14 mouse cellular contexts compared by ENCODE assay signal in the genomic region with DNA sequence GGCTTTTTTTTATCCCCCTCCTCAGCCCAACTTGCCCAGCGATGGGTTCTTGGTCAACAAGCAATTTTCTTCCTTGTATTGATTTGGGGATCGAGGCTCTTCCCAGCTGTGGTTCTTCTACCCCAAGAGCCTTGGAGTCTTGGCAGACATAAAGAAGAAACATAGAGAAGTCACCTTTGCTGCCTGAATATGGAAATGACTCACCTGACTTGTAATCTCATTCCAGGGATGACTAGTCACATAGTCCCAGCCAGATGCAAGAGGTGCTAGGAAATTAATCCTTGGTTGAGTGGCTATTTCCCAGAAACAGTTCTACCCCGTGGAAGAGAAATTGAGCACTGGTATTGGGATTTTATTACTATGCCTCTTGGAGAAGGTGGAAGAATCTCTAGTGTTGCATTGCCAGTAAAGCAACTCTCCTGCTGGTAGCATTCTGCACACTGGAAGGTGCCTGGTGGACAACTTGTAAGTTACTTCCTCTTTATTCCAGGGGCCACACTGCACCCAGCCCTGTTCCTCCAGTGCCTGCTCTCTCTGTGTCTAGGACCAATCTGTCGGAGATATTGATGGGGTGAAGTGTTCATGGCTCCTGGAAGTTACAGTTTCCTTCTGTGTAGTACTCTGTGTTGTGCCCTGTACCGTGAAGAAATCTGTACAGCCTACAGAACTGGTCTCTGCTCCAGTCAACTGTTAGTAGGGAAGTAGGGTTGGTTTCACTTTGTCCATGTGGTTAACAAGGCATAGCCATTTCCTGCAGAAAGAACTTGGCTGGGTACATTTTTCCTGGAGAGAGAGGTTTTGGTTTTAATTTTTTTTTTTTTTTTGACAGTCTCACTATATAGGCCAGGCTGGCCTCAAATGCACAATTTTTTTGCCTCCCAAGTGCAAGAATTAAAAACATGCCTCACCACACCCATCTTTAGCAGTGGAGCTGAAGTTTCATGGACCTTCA. TPM values are rescaled to one million over a fixed set of nuclear protein-coding genes. Genes with fewer than 3 reads are reported as not detected.
DNase-seq lines count a peak whose midpoint lies in the region; ATAC-seq lines count a peak whose summit lies in the region.
"Had no signal": no experiment of that assay in that cellular context is flagged by ENCODE, and none has a peak within 500 bp of the region (broad histone marks: within the 10 kb centered on the region; RNA-seq: fewer than 3 reads in every experiment).

No protein-coding gene starts in this region.

- no peaks in the 10 kb centered on the region for H3K36me3 ChIP-seq in embryonic facial prominence, embryonic 15.5 days
- H3K36me3 ChIP-seq in megakaryocyte, embryonic 14.5 days (replicated peaks; ENCODE audit: low read length) = peaks cover 3% of the 10 kb centered on the region
- H3K36me3 ChIP-seq: forebrain, embryonic 15.5 days; liver, embryonic 15.5 days; midbrain, embryonic 12.5 days had no signal

- H3K4me1 ChIP-seq in embryonic facial prominence, embryonic 15.5 days = peaks cover 38% of the 10 kb centered on the region
- H3K4me1 ChIP-seq in megakaryocyte, embryonic 14.5 days = peaks cover 74% of the 10 kb centered on the region
- H3K4me1 ChIP-seq: midbrain, embryonic 12.5 days had no signal

- H3K4me3 ChIP-seq in embryonic facial prominence, embryonic 15.5 days (replicated peaks) = no peak overlapping the region
- peak overlapping the region; percentile 89 for H3K4me3 ChIP-seq in megakaryocyte, embryonic 14.5 days (replicated peaks)
- H3K4me3 ChIP-seq: forebrain, embryonic 15.5 days; liver, embryonic 15.5 days; midbrain, embryonic 12.5 days had no signal

- H3K27me3 ChIP-seq in embryonic facial prominence, embryonic 15.5 days = no peaks in the 10 kb centered on the region
- H3K27me3 ChIP-seq in megakaryocyte, embryonic 14.5 days (replicated peaks) = no peaks in the 10 kb centered on the region
- H3K27me3 ChIP-seq: forebrain, embryonic 15.5 days; liver, embryonic 15.5 days; Patski had no signal

- H3K9ac ChIP-seq in embryonic facial prominence, embryonic 15.5 days = no peak overlapping the region
- H3K9ac ChIP-seq: forebrain, embryonic 15.5 days; liver, embryonic 15.5 days; midbrain, embryonic 12.5 days had no signal

- no peak for ATAC-seq in embryonic facial prominence, embryonic 15.5 days (ENCODE audit: insufficient number of reproducible peaks, low FRiP score, low TSS enrichment, low read depth)
- ATAC-seq: forebrain, embryonic 15.5 days; Patski had no signal

- no peak overlapping the region for H3K4me2 ChIP-seq in embryonic facial prominence, embryonic 15.5 days (replicated peaks)
- H3K4me2 ChIP-seq: forebrain, embryonic 15.5 days; liver, embryonic 15.5 days; midbrain, embryonic 12.5 days had no signal

- no peaks in the 10 kb centered on the region for H3K9me3 ChIP-seq in embryonic facial prominence, embryonic 15.5 days (replicated peaks)
- H3K9me3 ChIP-seq in megakaryocyte, embryonic 14.5 days = no peaks in the 10 kb centered on the region
- H3K9me3 ChIP-seq: forebrain, embryonic 15.5 days; liver, embryonic 15.5 days; midbrain, embryonic 12.5 days had no signal

- peak overlapping the region; percentile 65; the same call in 1 of the 2 replicates for H3K27ac ChIP-seq in embryonic facial prominence, embryonic 15.5 days (replicated peaks)
- H3K27ac ChIP-seq: forebrain, embryonic 15.5 days; liver, embryonic 15.5 days; midbrain, embryonic 12.5 days had no signal

- intact Hi-C loops in left cerebral cortex, postnatal 4 days (cut with DNase I) = no loop called here

- WGBS in embryonic facial prominence, embryonic 15.5 days = 72% methylated on average over 5 of the region's 5 CpGs

- peak; percentile 83 for DNase-seq in 416B (ENCODE audit: low read depth)
- peak; percentile 41 to 43 for DNase-seq in B cell, adult 2 months
- no peak for DNase-seq in layer of hippocampus, adult 11-12 months (ENCODE audit: low spot score)
- no peak for DNase-seq in left cerebral cortex, postnatal 4 days
- no peak for DNase-seq in urinary bladder, postnatal 36 days (ENCODE audit: low spot score in 2 of 2)
- DNase-seq: adrenal gland, postnatal 10 days; cerebellum, adult 2 months; gastrocnemius, postnatal 25 days had no signal

RNA-seq across cellular contexts. Expression of gene S100a10, which starts 2.7 kb away (rescaled TPM):
- 700 and 709 TPM in 2 replicates for polyA plus RNA-seq in embryonic facial prominence, embryonic 15.5 days (2015; fragmentation: Nextera tagmentation; extraction: Ambion mirVana)
- 22.4 and 116 TPM in 2 replicates for polyA plus RNA-seq in megakaryocyte, embryonic 14.5 days (2012; ENCODE audit: insufficient read depth, low replicate concordance)
- 100 to 1,000 TPM in 1 of 2 experiments, 10 to 100 TPM in 1; 94.7 to 100 TPM for total RNA-seq in left cerebral cortex, postnatal 4 days (2021)

RNA-seq across cellular contexts. Expression of gene S100a11, which starts 31.9 kb away (rescaled TPM):
- polyA plus RNA-seq in embryonic facial prominence, embryonic 15.5 days (2015; fragmentation: Nextera tagmentation; extraction: Ambion mirVana) = 1,723 and 1,932 TPM in 2 replicates
- polyA plus RNA-seq in megakaryocyte, embryonic 14.5 days (2012; ENCODE audit: insufficient read depth, low replicate concordance) = 4.3 and 39.4 TPM in 2 replicates
- total RNA-seq in left cerebral cortex, postnatal 4 days (2021) = 10 to 100 TPM; 33.3 to 35.2 TPM

Comparison
In these comparisons a context has a peak if more than half of its experiments do, and no peak if none do; other contexts are left out.
1. DNase-seq: peak in 416B (single experiment) and B cell, adult 2 months (2 of 2); none in layer of hippocampus, adult 11-12 months (single experiment), left cerebral cortex, postnatal 4 days (single experiment) and urinary bladder, postnatal 36 days (0 of 2).
2. RNA of gene S100a11, which starts 31.9 kb away (polyA plus RNA-seq): 1,723 to 1,932 TPM in embryonic facial prominence, embryonic 15.5 days; 4.3 to 39.4 TPM in megakaryocyte, embryonic 14.5 days; every median in the first group is over 10 times any median in the second.